Mouse (Mus musculus) granulocyte monocyte progenitor cell, adult 5-6 weeks (primary cell): Measurements from ENCODE around the gene Klc1. TPM values are rescaled to one million over a fixed set of nuclear protein-coding genes. Genes with fewer than 3 reads are reported as not detected.

Experiments
- ATAC-seq: replicated peaks from 2 replicates; pipeline ENCODE4 v1.8.0; 2016; ENCODE audit warnings: mild to moderate bottlenecking, moderate TSS enrichment, inconsistent platforms; ENCODE audit not compliant: poor library complexity, severe bottlenecking
- total RNA-seq, 2 experiments: library from RNA; stranded (forward) in 1 of 2; stranded (reverse) in 1 of 2; fragments of 200-712, 200-1000 nt in 1 of 2; fragments of >200 nt in 1 of 2; fragmentation: Nextera tagmentation in 1 of 2; gene quantifications; 2 replicates each; pipeline ENCODE4 v1.2.3; 2014 to 2017

Klc1 gene
- total RNA-seq, 2 experiments from 2014 or later = 42.1 to 45.3 TPM

GRCm38 (mm10) chr12:111741338-111741737 is 17.3 kb upstream of the Klc1 start:
- no peak for ATAC-seq

DNA sequence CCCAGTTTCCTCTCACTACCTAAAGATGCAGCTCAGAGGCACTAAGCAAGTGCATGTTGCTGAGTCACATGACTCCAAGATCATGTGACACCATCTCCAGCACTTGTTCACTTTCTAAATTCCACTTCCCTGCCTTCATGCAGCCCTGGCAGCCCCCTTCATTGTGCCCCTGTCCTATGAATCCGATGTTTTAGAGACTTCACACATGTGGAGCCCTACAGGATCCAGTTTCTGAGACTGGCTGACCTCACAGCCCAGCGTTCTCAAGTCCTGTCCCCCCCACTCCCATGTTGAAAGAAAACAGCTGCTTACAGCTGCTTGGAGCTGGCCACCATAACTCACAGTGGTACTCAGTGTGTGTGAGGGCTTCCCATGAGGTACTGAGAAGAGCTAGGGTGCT is 15.2 kb upstream of the Klc1 start:
- no peak for ATAC-seq

DNA sequence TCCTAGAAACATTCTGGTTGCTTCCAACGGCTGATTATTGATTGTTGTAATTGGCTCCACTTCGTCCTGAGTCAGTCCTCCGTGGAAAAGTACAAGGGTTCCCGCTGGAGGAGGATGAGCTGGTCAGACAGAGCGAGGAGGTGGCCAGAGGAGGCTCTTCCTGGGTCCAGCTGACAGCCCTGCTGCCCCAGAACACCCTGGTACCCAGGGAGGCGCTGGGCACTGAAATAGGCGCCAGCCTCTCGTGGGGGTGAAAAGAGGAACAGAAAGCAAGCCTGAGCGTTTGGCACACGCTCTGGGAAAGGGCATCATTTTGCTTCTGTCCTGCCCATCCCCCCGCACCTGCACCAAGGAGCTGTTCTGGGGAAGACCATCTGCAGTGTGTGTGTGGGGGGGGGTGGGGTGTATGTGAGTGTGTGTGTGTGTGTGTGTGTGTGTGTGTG is 14.6 kb upstream of the Klc1 start:
- peak; percentile 93 for ATAC-seq

GRCm38 (mm10) chr12:111745274-111745673 is 13.4 kb upstream of the Klc1 start:
- ATAC-seq = no peak

DNA sequence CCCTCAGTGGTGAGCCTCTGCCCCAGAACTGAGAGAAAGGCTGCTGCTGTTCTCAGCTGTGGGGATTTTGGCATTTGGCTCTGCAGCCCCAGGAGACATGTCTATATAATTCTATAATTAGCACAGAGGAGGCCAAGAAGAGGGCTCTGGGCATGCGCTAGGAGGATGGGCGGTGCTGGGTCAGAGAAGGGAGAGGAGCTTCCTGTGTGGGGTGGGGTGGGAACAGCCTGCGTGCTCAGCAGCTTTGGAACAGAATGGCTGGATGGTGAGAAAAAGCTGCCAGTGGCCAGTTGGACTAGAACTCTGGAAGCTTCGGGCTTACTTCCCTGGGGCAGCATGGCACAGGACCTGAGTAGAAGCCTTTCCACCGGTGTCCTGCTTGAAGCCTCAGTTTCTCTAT is 12.6 kb upstream of the Klc1 start:
- peak; percentile 34 for ATAC-seq

GRCm38 (mm10) chr12:111747421-111747820 is 11.2 kb upstream of the Klc1 start:
- no peak for ATAC-seq

DNA sequence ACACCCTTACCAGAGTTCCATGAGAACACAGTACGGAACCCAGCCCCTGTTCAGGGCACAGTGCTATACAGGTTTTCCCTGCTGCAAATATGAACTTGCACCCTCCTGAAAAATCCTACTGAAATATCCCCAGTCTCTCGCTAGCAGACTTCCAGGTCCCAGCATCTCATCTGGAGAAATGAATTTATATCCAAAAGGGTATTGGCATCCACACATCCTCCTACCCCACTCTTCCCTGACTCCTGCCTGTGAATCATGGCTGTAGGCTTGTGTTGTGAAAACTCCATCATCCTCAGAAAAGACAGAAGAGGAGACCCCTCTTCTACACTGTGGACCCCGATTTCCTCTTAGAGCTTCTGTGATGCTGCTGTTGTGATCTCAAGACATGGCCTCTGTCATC is 7.9 kb upstream of the Klc1 start:
- no peak for ATAC-seq

- ATAC-seq = no peak
Observed at GRCm38 (mm10) chr12:111752491-111752890, 6.2 kb upstream of the Klc1 start.

GRCm38 (mm10) chr12:111753347-111753746 is 5.3 kb upstream of the Klc1 start:
- ATAC-seq = no peak

- ATAC-seq = no peak
Observed at GRCm38 (mm10) chr12:111754710-111755109, 3.9 kb upstream of the Klc1 start.

GRCm38 (mm10) chr12:111755231-111755630 is 3.4 kb upstream of the Klc1 start:
- no peak for ATAC-seq

- no peak for ATAC-seq
Observed at GRCm38 (mm10) chr12:111756082-111756697, 2.5 kb upstream of the Klc1 start.

- ATAC-seq = no peak
Observed at GRCm38 (mm10) chr12:111756698-111757082, 2.0 kb upstream of the Klc1 start.

- ATAC-seq = no peak
Observed at GRCm38 (mm10) chr12:111757561-111758325, 906 bp upstream of the Klc1 start.

DNA sequence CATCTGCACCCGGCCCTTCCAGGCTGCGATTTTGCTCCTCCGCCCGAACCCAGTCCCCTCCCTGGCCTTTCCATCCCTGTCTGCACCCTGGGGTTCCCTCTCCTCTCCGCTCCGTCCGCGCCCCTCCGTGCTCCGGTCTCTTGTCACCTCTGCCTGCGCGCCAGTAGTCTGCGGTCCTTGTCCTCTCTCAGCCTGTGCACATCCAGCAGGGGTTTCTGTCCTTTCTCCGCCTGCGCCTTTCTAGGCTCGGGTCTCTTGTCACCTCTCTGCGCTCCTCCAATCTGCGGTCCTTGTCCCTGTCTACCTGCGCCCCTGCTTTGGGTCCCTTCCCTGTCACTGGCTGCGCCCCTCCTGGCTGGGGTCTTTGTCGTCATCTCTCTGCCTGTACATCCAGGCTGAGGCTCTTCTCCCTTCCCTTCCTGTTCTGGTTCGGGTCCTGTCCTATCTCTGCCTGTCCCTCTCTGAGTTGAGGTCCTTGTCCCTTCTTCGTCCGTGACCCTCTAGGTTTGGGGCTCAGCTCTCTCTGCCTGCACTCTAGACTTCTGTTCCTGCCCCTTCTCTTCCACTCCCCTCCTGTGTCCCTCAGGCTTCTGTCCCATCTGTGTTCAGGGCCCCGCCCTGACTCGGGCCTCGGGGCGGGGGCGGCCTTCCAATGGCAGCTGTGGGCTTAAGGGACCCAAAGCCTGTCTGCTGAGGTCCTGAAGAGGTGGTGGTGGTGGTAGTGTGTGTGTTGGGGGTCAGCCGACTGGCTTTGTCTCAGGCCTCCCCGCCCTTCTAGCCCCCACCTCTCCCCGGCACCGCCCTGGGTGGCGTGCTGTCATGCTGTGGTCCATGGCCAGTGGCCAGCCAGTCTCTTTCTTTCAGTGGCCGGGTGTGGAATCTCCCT is 770 bp downstream of the Klc1 start:
- ATAC-seq = peak; percentile 20; the same call in 1 of the 2 replicates

- peak; percentile 40 for ATAC-seq
Observed at GRCm38 (mm10) chr12:111760306-111760908, 1.8 kb downstream of the Klc1 start.

DNA sequence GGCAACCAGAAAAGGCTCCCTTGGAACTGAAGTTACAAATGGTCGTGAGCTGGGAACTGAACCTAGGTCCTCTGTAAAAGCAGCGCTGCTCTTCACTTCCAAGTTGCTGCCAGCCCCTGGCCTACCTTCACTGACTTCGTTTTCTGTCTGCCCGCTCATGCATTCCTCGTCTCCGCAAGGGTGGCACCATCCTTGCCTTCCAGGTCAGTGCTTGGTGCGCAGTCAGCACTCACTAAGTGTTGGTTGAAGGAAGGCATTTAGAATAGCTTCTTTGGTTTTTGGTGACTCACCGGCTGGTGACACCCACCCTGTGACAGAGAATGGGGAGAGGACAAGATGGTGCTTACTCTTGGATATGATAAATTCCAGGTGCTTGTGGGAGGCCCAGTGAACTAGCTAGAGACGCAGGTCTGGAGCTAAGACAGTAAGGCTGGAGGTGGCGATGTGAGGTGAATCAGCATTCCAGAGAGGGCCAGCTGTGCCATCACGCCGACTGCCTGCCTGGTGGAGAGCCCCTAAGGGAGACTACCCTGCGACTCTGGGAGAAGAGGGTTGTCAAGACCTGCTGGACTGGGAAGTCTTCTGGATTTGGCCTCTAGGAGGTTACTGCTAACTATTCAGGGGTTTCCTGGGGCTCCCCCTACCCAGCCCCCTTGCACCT is 4.1 kb downstream of the Klc1 start:
- ATAC-seq = no peak

GRCm38 (mm10) chr12:111766313-111767236 is 7.9 kb downstream of the Klc1 start:
- ATAC-seq = no peak

DNA sequence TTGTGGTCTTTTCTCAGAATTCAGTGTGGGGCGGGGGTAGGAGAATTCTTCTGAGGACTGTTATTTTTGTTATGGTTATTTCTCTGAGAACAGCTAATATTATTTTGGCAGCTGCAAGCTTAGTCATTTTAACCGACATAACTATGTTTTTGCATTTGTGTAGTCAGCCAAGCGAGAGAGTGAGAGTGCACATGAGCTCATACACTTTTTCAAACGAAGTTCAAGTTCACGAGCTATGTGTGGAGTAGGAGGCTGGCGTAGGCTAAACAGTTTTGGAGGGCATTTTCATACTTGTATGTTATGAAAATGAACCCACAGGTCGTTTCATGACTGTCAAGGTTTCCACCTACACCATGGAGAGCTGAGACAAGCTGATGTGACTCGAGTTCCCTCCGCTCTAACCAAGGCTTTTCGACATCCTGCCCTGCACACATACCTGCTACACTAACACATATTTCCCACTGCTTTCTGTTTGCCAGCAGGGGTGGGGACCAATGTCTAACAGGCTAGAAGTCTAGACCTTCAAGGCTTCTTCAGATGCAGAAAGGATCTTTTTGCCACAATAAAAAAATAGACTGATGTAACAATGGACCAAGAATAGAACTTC is 9.8 kb downstream of the Klc1 start:
- ATAC-seq = no peak
